Mouse (Mus musculus): Measurements from ENCODE around the gene Gstp2. TPM values are rescaled to one million over a fixed set of nuclear protein-coding genes. Genes with fewer than 3 reads are reported as not detected.

The Gstp2 gene
- total RNA-seq, 1 experiment from 2014 or later: not detected

DNA sequence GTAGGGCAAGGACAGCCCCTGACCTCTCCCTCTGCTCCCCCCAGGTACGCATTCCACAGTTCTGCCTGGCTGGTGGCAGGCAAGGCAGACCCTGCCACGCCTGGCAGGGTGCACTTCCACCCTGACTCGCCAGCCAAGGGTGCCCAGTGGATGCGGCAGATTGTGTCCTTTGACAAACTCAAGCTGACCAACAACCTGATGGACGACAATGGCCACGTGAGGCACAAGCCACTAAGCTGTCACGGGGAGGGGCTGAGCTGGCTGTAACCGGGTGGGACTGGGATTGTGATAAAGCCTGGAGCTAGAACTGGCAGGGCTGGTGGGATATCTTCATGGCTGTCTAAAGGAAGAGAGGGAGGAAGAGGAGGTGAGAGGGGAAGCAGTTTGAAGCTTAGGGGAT is 48.6 kb downstream of the Gstp2 start:
- no peak for ATAC-seq (ENCODE audit: extremely low read depth, insufficient number of reproducible peaks, low FRiP score, poor library complexity, severe bottlenecking)

DNA sequence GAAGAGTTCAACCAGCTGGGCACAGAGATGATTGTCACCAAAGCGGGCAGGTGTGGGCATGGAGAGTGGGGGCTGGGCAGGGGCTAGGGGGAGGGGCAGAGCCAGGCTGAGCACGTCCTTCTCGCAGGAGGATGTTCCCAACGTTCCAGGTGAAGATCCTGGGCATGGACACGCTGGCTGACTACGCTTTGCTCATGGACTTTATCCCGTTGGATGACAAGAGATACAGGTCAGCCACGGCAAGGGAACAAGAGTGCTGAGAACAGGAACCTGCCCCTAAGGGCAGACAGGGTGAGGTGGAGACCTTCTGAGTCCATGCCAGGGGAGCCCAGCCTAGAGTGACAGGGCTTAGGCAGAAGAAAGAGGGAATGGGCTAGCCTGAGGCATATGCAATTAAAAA is 49.1 kb downstream of the Gstp2 start:
- no peak for ATAC-seq (ENCODE audit: extremely low read depth, insufficient number of reproducible peaks, low FRiP score, poor library complexity, severe bottlenecking)

- no peak for ATAC-seq (ENCODE audit: extremely low read depth, insufficient number of reproducible peaks, low FRiP score, poor library complexity, severe bottlenecking)
Measured at GRCm38 (mm10) chr19:3996106-3996505, 49.7 kb downstream of the Gstp2 start.

GRCm38 (mm10) chr19:3995505-3995904 is 50.3 kb downstream of the Gstp2 start:
- no peak for ATAC-seq (ENCODE audit: extremely low read depth, insufficient number of reproducible peaks, low FRiP score, poor library complexity, severe bottlenecking)

DNA sequence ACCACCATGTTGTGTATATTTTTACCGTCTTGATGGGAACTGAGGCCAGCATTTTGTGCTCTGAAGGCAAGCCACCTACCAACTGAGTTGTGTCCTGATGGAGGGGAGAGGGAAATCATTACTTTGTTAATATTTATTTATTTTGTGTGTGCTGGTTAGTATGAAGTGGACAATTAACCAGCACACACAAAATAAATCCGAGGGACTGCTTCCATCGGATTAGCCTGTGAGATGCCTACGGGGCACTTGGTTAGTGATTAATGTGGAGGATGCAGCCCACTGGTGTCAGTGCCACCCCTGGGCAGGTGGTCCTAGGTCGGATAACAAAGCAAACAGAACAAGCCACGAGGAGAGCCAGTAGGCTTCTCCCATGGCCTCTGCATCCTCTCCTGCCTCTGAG is 50.9 kb downstream of the Gstp2 start:
- ATAC-seq (ENCODE audit: extremely low read depth, insufficient number of reproducible peaks, low FRiP score, poor library complexity, severe bottlenecking): no peak

DNA sequence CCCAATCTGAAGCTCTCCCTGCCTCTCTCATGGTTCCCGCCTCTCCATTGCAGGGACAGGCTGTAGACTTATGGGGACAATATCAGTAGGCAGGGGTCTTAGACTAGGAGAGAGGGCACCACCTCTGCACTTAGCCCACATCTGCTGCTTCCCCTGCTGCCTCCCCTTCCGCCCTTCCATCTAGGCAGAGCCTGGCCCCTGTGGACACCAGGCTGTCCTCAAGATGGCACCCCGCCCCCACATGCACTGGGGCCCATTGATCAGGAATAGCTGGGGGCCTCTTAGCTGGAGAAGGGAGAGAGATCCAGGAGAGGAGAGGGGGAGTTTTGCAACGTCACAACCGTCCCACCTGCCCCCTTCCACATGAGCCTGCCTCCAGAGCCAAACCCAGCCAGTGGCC is 53.4 kb downstream of the Gstp2 start, which contains the start of gene Tbx10:
Gene Tbx10 (plus strand): TSS at position 337 of the 400 bp plus-strand sequence.
- ATAC-seq (ENCODE audit: extremely low read depth, insufficient number of reproducible peaks, low FRiP score, poor library complexity, severe bottlenecking): no peak

GRCm38 (mm10) chr19:3991966-3992365 is 53.9 kb downstream of the Gstp2 start:
- no peak for ATAC-seq (ENCODE audit: extremely low read depth, insufficient number of reproducible peaks, low FRiP score, poor library complexity, severe bottlenecking)

- ATAC-seq (ENCODE audit: extremely low read depth, insufficient number of reproducible peaks, low FRiP score, poor library complexity, severe bottlenecking): no peak
Measured at GRCm38 (mm10) chr19:3991562-3991961, 54.3 kb downstream of the Gstp2 start.

DNA sequence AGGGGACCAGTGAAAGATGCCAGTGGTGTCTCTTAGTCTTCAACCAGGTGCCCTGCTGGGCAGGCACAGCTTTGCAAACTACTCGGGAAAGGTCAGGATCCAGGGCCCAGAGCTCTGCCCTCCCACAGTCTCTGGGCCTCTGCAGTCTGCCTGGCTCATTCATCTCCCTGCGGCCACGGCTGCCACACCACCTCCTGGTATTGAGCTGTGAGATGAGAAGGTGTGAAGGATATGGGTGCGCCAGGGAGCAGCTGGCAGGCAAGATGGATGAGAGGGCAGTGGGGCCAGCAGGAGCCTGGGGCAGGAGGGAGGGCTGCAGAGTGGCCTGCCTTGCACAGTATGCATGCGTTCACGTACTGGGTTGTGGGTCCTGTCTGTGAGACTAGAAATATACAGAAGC is 55.0 kb downstream of the Gstp2 start:
- no peak for ATAC-seq (ENCODE audit: extremely low read depth, insufficient number of reproducible peaks, low FRiP score, poor library complexity, severe bottlenecking)

Other genes with a start within 250 kb of the Gstp2 start
- gene Chka, start 194.2 kb downstream of the Gstp2 start, total RNA-seq (2017): 16.6 and 26.0 TPM in 2 replicates
- 158 and 167 TPM in 2 replicates for gene Tcirg1, start 138.9 kb downstream of the Gstp2 start, total RNA-seq (2017)
- 34.7 and 40.1 TPM in 2 replicates for gene Ndufs8, start 133.2 kb downstream of the Gstp2 start, total RNA-seq (2017)
- 78.5 and 85.2 TPM in 2 replicates for gene Aldh3b1, start 116.2 kb downstream of the Gstp2 start, total RNA-seq (2017)
- gene Unc93b1, start 110.8 kb downstream of the Gstp2 start, total RNA-seq (2017): 628 and 632 TPM in 2 replicates
- gene Aldh3b3, start 87.4 kb downstream of the Gstp2 start, total RNA-seq (2017): not detected in 2 replicates
- 0.25 TPM in 1 of 2 replicates, not detected in the other for gene Aldh3b2, start 73.7 kb downstream of the Gstp2 start, total RNA-seq (2017)
- not detected in 2 replicates for gene Acy3, start 59.5 kb downstream of the Gstp2 start, total RNA-seq (2017)
- gene Tbx10, start 53.3 kb downstream of the Gstp2 start, total RNA-seq (2017): not detected in 2 replicates
- gene Nudt8, start 45.4 kb downstream of the Gstp2 start, total RNA-seq (2017): 7.0 and 15.5 TPM in 2 replicates
- 6.2 and 7.5 TPM in 2 replicates for gene Gm49405, start 45.4 kb downstream of the Gstp2 start, total RNA-seq (2017)
- gene Doc2g, start 42.7 kb downstream of the Gstp2 start, total RNA-seq (2017): 4.0 and 7.2 TPM in 2 replicates
- 63.9 and 64.6 TPM in 2 replicates for gene Ndufv1, start 33.2 kb downstream of the Gstp2 start, total RNA-seq (2017)
- 53.2 and 68.1 TPM in 2 replicates for gene Gstp1, start 8.0 kb downstream of the Gstp2 start, total RNA-seq (2017)
- gene Gstp3, start 13.5 kb upstream of the Gstp2 start, total RNA-seq (2017): 22.6 and 23.6 TPM in 2 replicates
- not detected in 2 replicates for gene Cabp2, start 35.6 kb upstream of the Gstp2 start, total RNA-seq (2017)
- gene Cdk2ap2, start 51.2 kb upstream of the Gstp2 start, total RNA-seq (2017): 202 and 205 TPM in 2 replicates
- 115 and 132 TPM in 2 replicates for gene Pitpnm1, start 54.0 kb upstream of the Gstp2 start, total RNA-seq (2017)
- 53.9 and 61.6 TPM in 2 replicates for gene Aip, start 79.8 kb upstream of the Gstp2 start, total RNA-seq (2017)
- gene Gpr152, start 93.8 kb upstream of the Gstp2 start, total RNA-seq (2017): 0.12 and 0.23 TPM in 2 replicates
- 0.25 and 0.93 TPM in 2 replicates for gene Cabp4, start 98.0 kb upstream of the Gstp2 start, total RNA-seq (2017)
- gene Coro1b, start 102.6 kb upstream of the Gstp2 start, total RNA-seq (2017): 134 and 152 TPM in 2 replicates
- 227 and 252 TPM in 2 replicates for gene Ptprcap, start 107.6 kb upstream of the Gstp2 start, total RNA-seq (2017)
- gene Rps6kb2, start 117.3 kb upstream of the Gstp2 start, total RNA-seq (2017): 34.0 and 45.2 TPM in 2 replicates
- gene Carns1, start 129.5 kb upstream of the Gstp2 start, total RNA-seq (2017): 95.9 and 99.3 TPM in 2 replicates
- gene Tbc1d10c, start 145.3 kb upstream of the Gstp2 start, total RNA-seq (2017): 231 and 269 TPM in 2 replicates
- 535 and 541 TPM in 2 replicates for gene Ppp1ca, start 146.0 kb upstream of the Gstp2 start, total RNA-seq (2017)
- 35.1 and 44.3 TPM in 2 replicates for gene Rad9a, start 155.6 kb upstream of the Gstp2 start, total RNA-seq (2017)
- gene Clcf1, start 168.2 kb upstream of the Gstp2 start, total RNA-seq (2017): 52.0 and 61.9 TPM in 2 replicates
- not detected in 2 replicates for gene AC109138.7, start 168.3 kb upstream of the Gstp2 start, total RNA-seq (2017)
- gene Pold4, start 185.9 kb upstream of the Gstp2 start, total RNA-seq (2017): 228 and 251 TPM in 2 replicates
- 48.0 and 59.8 TPM in 2 replicates for gene Ssh3, start 223.2 kb upstream of the Gstp2 start, total RNA-seq (2017)
- gene Ankrd13d, start 237.1 kb upstream of the Gstp2 start, total RNA-seq (2017): 36.3 and 49.8 TPM in 2 replicates

Data from neutrophil, adult 5-6 weeks (primary cell).